Mouse (Mus musculus): ENCODE measurements around the gene Mtss1l.

- TF ChIP-seq POLR2A (IDR thresholded peaks at IDR 0.05; ENCODE audit: low read depth, low read length): no peak
- no peak for TF ChIP-seq CTCF (conservative IDR thresholded peaks at IDR 0.05; ENCODE audit: insufficient read depth, insufficient read length, low read depth, low read length)
Observed at GRCm38 (mm10) chr8:110698098-110698497, 23.2 kb upstream of the Mtss1l start.

All from kidney, adult 2 months (tissue).